Mouse (Mus musculus): ENCODE measurements around the gene Myl10. TPM values are rescaled to one million over a fixed set of nuclear protein-coding genes. Genes with fewer than 3 reads are reported as not detected.

The Myl10 gene
- total and polyA plus RNA-seq, 3 experiments: not detected

DNA sequence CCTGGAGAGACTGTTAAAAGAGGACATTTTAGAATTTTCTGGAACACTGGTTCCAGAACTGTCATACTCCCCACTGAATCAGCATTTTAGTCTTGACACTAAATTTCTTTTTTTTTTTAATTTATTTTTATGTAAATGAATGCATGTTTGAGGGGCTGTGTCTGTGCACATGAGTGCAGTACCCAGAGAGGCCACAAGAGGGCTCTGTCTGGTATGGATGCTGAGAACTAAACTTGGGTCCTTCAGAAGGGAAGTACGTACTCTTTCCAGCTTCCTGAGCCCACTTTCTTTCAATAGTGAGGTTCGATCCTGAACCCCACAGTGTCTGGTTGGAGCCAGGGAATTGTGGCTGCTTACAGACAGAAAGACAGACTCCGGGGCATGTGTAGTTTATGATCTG lies 12.6 kb downstream of the Myl10 start:
- H3K9me3 ChIP-seq (replicated peaks; ENCODE audit: low read length): peaks cover 8% of the 10 kb centered on the region
- peaks cover 2 to 6% of the 10 kb centered on the region in 2 experiments; a peak in 2 of 4 replicates for H3K4me1 ChIP-seq (ENCODE audit: control insufficient read depth in 1 of 2, insufficient read depth in 2 of 2)
- H3K27me3 ChIP-seq (replicated peaks): peaks cover 25% of the 10 kb centered on the region
- dilution Hi-C loops (cut with MboI; ENCODE audit: extremely low pct_ligation_motif_present, extremely low pct_unique_long_range_greater_than_20kb, low sequenced_read_pairs): no loop called here
- H3K4me3 ChIP-seq (replicated peaks in 1 of 3; ENCODE audit: low read depth in 2 of 3, low read length in 2 of 3, poor library complexity in 1 of 3): no peak overlapping the region
- no peak overlapping the region for H3K27ac ChIP-seq (ENCODE audit: insufficient read depth, low read depth)
- H3K4me2 ChIP-seq (ENCODE audit: insufficient read depth, low read depth, poor library complexity, severe bottlenecking): no peak overlapping the region
- in situ Hi-C loops (cut with MboI; ENCODE audit: low pct_ligation_motif_present, low pct_unique_long_range_greater_than_20kb, low sequenced_read_pairs): no loop called here
- no peaks in the 10 kb centered on the region for H3K79me2 ChIP-seq (replicated peaks; ENCODE audit: control insufficient read depth, extremely low read depth, insufficient read depth, poor library complexity, severe bottlenecking)
- no peak for DNase-seq (ENCODE audit: extremely low read depth)
- no peaks in the 10 kb centered on the region for H3K36me3 ChIP-seq (replicated peaks in 1 of 2; ENCODE audit: control insufficient read depth in 1 of 2, insufficient read depth in 1 of 2, low read length in 1 of 2)
- TF ChIP-seq SIN3A (IDR thresholded peaks at IDR 0.05; ENCODE audit: low read length) (no peak), ELF1 (IDR thresholded peaks at IDR 0.05; ENCODE audit: low read depth, low read length) (no peak), ETS1 (conservative IDR thresholded peaks at IDR 0.05; ENCODE audit: low read depth, low read length) (no peak), ZKSCAN1 (IDR thresholded peaks at IDR 0.05; ENCODE audit: borderline replicate concordance, low read depth, low read length) (no peak), MAFK (IDR thresholded peaks at IDR 0.05; ENCODE audit: insufficient replicate concordance, low read length) (no peak), MAZ (IDR thresholded peaks at IDR 0.05; ENCODE audit: low read depth, low read length) (no peak), CTCF (conservative IDR thresholded peaks at IDR 0.05 in 1 of 2, IDR thresholded peaks at IDR 0.05 in 1 of 2; ENCODE audit: low read depth in 2 of 2, low read length in 2 of 2) (peak; percentile 46 to 49), POLR2AphosphoS2 (IDR thresholded peaks at IDR 0.05; ENCODE audit: low read depth, low read length) (no peak)
- H3K9ac ChIP-seq (ENCODE audit: insufficient read depth, low read depth): no peak overlapping the region

DNA sequence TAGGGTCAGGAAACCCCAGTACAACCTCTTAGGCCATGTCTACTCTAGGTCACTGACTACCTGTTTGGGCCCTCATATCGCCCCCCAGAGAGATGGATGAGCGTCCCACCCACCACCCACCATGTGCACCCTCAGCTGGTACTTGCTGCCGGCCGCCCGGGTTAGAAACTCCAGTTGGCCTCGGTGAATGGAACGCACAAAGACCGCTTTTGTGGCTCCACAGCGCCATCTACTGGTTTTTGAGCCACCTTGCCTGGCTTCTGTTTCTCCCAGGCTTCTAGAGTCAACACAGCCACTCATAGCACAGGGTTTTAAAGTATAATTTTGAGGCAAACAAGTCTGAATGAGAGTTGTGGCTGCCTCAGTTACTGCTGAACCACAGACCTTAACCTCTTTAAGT lies 13.9 kb downstream of the Myl10 start:
- peaks cover 2 to 6% of the 10 kb centered on the region in 2 experiments; a peak in 2 of 4 replicates for H3K4me1 ChIP-seq (ENCODE audit: control insufficient read depth in 1 of 2, insufficient read depth in 2 of 2)
- no peak overlapping the region for H3K4me3 ChIP-seq (replicated peaks in 1 of 3; ENCODE audit: low read depth in 2 of 3, low read length in 2 of 3, poor library complexity in 1 of 3)
- H3K9ac ChIP-seq (ENCODE audit: insufficient read depth, low read depth): no peak overlapping the region
- no peaks in the 10 kb centered on the region for H3K36me3 ChIP-seq (replicated peaks in 1 of 2; ENCODE audit: control insufficient read depth in 1 of 2, insufficient read depth in 1 of 2, low read length in 1 of 2)
- no peaks in the 10 kb centered on the region for H3K79me2 ChIP-seq (replicated peaks; ENCODE audit: control insufficient read depth, extremely low read depth, insufficient read depth, poor library complexity, severe bottlenecking)
- TF ChIP-seq KAT2A (IDR thresholded peaks at IDR 0.05; ENCODE audit: insufficient replicate concordance, low read length) (no peak), ZC3H11A (IDR thresholded peaks at IDR 0.05; ENCODE audit: low read depth, low read length) (peak; percentile 20; the same call in 1 of the 2 replicates), TBP (conservative IDR thresholded peaks at IDR 0.05; ENCODE audit: low read depth, low read length) (no peak), CTCF (conservative IDR thresholded peaks at IDR 0.05 in 1 of 2, IDR thresholded peaks at IDR 0.05 in 1 of 2; ENCODE audit: low read depth in 2 of 2, low read length in 2 of 2) (peak; percentile 29 to 83; a peak in 3 of 4 replicates), NELFE (IDR thresholded peaks at IDR 0.05; ENCODE audit: low read depth, low read length) (0 out of 2 replicates have a peak, but pooled peaks have one; percentile 28), IRF4 (IDR thresholded peaks at IDR 0.05; ENCODE audit: low read depth, low read length) (peak; percentile 24; the same call in 1 of the 2 replicates), RAD21 (IDR thresholded peaks at IDR 0.05; ENCODE audit: low read depth, low read length) (peak; percentile 86), SMC3 (IDR thresholded peaks at IDR 0.05; ENCODE audit: low read depth, low read length) (peak; percentile 71)
- DNase-seq (ENCODE audit: extremely low read depth): peak; percentile 75
- H3K27me3 ChIP-seq (replicated peaks): peaks cover 30% of the 10 kb centered on the region
- no peak overlapping the region for H3K4me2 ChIP-seq (ENCODE audit: insufficient read depth, low read depth, poor library complexity, severe bottlenecking)
- in situ Hi-C loops (cut with MboI; ENCODE audit: low pct_ligation_motif_present, low pct_unique_long_range_greater_than_20kb, low sequenced_read_pairs): no loop called here
- H3K9me3 ChIP-seq (replicated peaks; ENCODE audit: low read length): peaks cover 8% of the 10 kb centered on the region
- no peak overlapping the region for H3K27ac ChIP-seq (ENCODE audit: insufficient read depth, low read depth)
- dilution Hi-C loops (cut with MboI; ENCODE audit: extremely low pct_ligation_motif_present, extremely low pct_unique_long_range_greater_than_20kb, low sequenced_read_pairs): no loop called here
